Mouse (Mus musculus) intestine, embryonic 16.5 days (tissue): ENCODE results near the gene Kdm6a. TPM values are rescaled to one million over a fixed set of nuclear protein-coding genes. Genes with fewer than 3 reads are reported as not detected.

Source experiments
- ATAC-seq: fragments of 200-750 bp; cut with Nextera tagmentation; 2 replicates; pipeline ENCODE4 v1.8.0; 2017; ENCODE audit warnings: moderate TSS enrichment, moderate library complexity
- H3K27ac ChIP-seq: fragments of 300-500 bp; sonication (generic); 2 replicates; pipeline ENCODE4 v1.5.1; 2014; ENCODE audit warnings: mild to moderate bottlenecking, low read length
- H3K27me3 ChIP-seq: fragments of 300-500 bp; sonication (generic); replicated peaks from 2 replicates; pipeline ENCODE4 v1.6.1; 2014; ENCODE audit warnings: low read length, control low read depth, mixed read lengths; ENCODE audit not compliant: control insufficient read depth, insufficient read depth
- H3K36me3 ChIP-seq: fragments of 300-500 bp; sonication (generic); 2 replicates; pipeline ENCODE4 v1.6.1; 2014; ENCODE audit warnings: low read length, control low read depth; ENCODE audit not compliant: control insufficient read depth, insufficient read depth
- H3K4me1 ChIP-seq: fragments of 300-500 bp; sonication (generic); 2 replicates; pipeline ENCODE4 v1.6.1; 2014; ENCODE audit warnings: low read length, control low read depth, mixed read lengths; ENCODE audit not compliant: control insufficient read depth, insufficient read depth
- H3K4me2 ChIP-seq: fragments of 300-500 bp; sonication (generic); 2 replicates; pipeline ENCODE4 v1.6.1; 2014; ENCODE audit warnings: low read depth, low read length, control low read depth
- H3K4me3 ChIP-seq: fragments of 300-500 bp; sonication (generic); 2 replicates; pipeline ENCODE4 v1.5.1; 2014; ENCODE audit warnings: mild to moderate bottlenecking, low read length
- H3K9ac ChIP-seq: fragments of 300-500 bp; sonication (generic); 2 replicates; pipeline ENCODE4 v1.6.1; 2014; ENCODE audit warnings: low read depth, low read length
- H3K9me3 ChIP-seq: fragments of 300-500 bp; sonication (generic); 2 replicates; pipeline ENCODE4 v1.6.1; 2016; ENCODE audit warnings: low read length, control low read depth; ENCODE audit not compliant: control insufficient read depth
- WGBS: fragments of 180-500 bp; shearing (Covaris S2); extraction: QIAGEN DNeasy Blood & Tissue Kit; methylation state at CpG from one replicate; pipeline ENCODE4 v1.1.7; 2014; 5-methylcytosine and 5-hydroxymethylcytosine counted together
- polyA plus RNA-seq: library from polyadenylated mRNA; unstranded; fragments of >200 nt; fragmentation: Nextera tagmentation; extraction: Ambion mirVana; gene quantifications from 2 replicates; pipeline ENCODE4 v1.2.1, GENCODE M21; 2015

The Kdm6a gene
- polyA plus RNA-seq, 1 experiment from 2014 or later, result 13.8 TPM

DNA sequence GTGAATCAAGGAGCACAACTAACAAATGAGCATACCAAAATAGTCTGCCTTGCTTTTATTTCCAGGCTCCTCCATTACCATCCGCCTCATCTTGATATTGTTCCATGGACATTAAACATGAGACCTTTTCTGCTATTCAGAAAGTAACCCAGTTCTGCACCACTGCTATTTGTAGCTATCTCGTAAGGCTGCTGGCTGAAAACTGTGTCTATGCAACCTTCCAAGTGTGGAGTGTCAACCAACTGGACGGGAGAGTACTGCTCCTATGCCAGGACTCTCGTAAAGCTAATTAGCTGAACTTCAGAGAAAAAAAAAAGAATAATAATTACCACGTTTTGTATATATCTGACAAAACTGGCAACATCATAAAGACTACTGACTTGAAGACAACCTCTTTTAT, 116.2 kb downstream of the Kdm6a start:
- Histone ChIP-seq H3K4me3 (no peak overlapping the region), H3K9me3 (no peaks in the 10 kb centered on the region), H3K4me2 (no peak overlapping the region), H3K27ac (no peak overlapping the region), H3K36me3 (no peaks in the 10 kb centered on the region), H3K27me3 (no peaks in the 10 kb centered on the region), H3K9ac (no peak overlapping the region), H3K4me1 (no peaks in the 10 kb centered on the region)
- ATAC-seq, result no peak
- WGBS, result 90% methylated on average over 5 of the region's 5 CpGs

DNA sequence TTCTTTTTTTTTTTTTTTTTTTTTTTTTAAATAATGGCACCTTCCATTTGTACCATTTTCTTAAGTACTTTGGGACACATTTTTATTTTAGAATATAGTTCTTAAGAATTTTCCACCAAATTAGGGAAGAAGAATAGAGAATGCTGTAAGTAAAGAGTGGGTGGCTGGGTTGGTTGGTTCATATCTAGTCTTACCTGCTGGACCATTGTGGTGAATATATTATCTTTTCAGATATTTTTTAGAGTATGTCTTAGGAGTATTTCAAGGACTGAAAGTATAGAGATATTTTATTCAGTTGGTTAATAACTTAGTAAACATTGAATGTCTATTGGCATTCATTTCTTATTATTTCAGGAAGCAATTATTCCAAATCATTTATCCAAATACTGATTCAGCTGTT, 117.8 kb downstream of the Kdm6a start:
- H3K36me3 ChIP-seq, result no peaks in the 10 kb centered on the region
- no peak overlapping the region for H3K4me3 ChIP-seq
- no peaks in the 10 kb centered on the region for H3K9me3 ChIP-seq
- ATAC-seq, result no peak
- H3K4me1 ChIP-seq, result no peaks in the 10 kb centered on the region
- H3K27me3 ChIP-seq, result no peaks in the 10 kb centered on the region
- H3K27ac ChIP-seq, result no peak overlapping the region
- no peak overlapping the region for H3K4me2 ChIP-seq
- no peak overlapping the region for H3K9ac ChIP-seq

Other genes with a start within 250 kb of the Kdm6a start
- gene Dusp21, start 16.7 kb upstream of the Kdm6a start, polyA plus RNA-seq, result not detected in 2 replicates